Mouse (Mus musculus) E14TG2a.4 (cell line): ENCODE measurements around the gene Tmem131l.
"Not testable (repeated sequence)": the region's sequence is repeated elsewhere in the genome, so short reads cannot be mapped to it uniquely, and the experiment has no call there.

Source experiments
- H3K27me3 ChIP-seq: 2 replicates; pipeline ENCODE4 v1.6.1; 2014; ENCODE audit warnings: low read length, control low read depth; ENCODE audit not compliant: insufficient read depth
- H3K36me3 ChIP-seq: 2 replicates; pipeline ENCODE4 v1.6.1; 2014; ENCODE audit warnings: low read length, control low read depth; ENCODE audit not compliant: insufficient read depth
- H3K4me1 ChIP-seq: replicated peaks from 2 replicates; pipeline ENCODE4 v1.6.1; 2014; ENCODE audit warnings: low read depth, low read length, control low read depth
- H3K4me3 ChIP-seq: replicated peaks from 2 replicates; pipeline ENCODE4 v1.5.1; 2014; ENCODE audit warnings: mild to moderate bottlenecking, low read length
- H3K9me3 ChIP-seq: 2 replicates; pipeline ENCODE4 v1.6.1; 2014; ENCODE audit warnings: low read length, control low read depth
- CTCF ChIP-seq: conservative IDR thresholded peaks from 2 replicates; pipeline ENCODE4 v1.5.1; 2014; ENCODE audit warnings: low read length
- NANOG ChIP-seq: IDR thresholded peaks from 2 replicates; pipeline ENCODE4 v1.6.1; 2014; ENCODE audit warnings: borderline replicate concordance, low read length, mixed read lengths
- POU5F1 ChIP-seq: IDR thresholded peaks from 2 replicates; pipeline ENCODE4 v1.6.1; 2014; ENCODE audit warnings: low read length, borderline replicate concordance

The Tmem131l gene

GRCm38 (mm10) chr3:83869776-83870175 is 170.2 kb downstream of the Tmem131l start:
- Histone ChIP-seq H3K36me3 (0 out of 2 replicates have a peak, but pooled peaks cover 8% of the 10 kb centered on the region), H3K4me1 (peaks cover 39% of the 10 kb centered on the region), H3K4me3 (peak overlapping the region; percentile 57), H3K27me3 (no peaks in the 10 kb centered on the region), H3K9me3 (peaks cover 50% of the 10 kb centered on the region)
- TF ChIP-seq CTCF: no peak
- no peak for TF ChIP-seq POU5F1

GRCm38 (mm10) chr3:83867026-83867425 is 172.9 kb downstream of the Tmem131l start:
- peak; percentile 25 for TF ChIP-seq CTCF
- not testable (repeated sequence) for H3K27me3 ChIP-seq, H3K4me3 ChIP-seq, H3K36me3 ChIP-seq
- H3K4me1 ChIP-seq: peaks cover 66% of the 10 kb centered on the region
- H3K9me3 ChIP-seq: peaks cover 38% of the 10 kb centered on the region

GRCm38 (mm10) chr3:83865216-83865615 is 174.8 kb downstream of the Tmem131l start:
- H3K4me1 ChIP-seq: peaks cover 73% of the 10 kb centered on the region
- TF ChIP-seq CTCF (no peak), NANOG (no peak), POU5F1 (no peak)
- H3K36me3 ChIP-seq: 0 out of 2 replicates have a peak, but pooled peaks cover 8% of the 10 kb centered on the region
- no peaks in the 10 kb centered on the region for H3K27me3 ChIP-seq
- no peak overlapping the region for H3K4me3 ChIP-seq
- peaks cover 35% of the 10 kb centered on the region for H3K9me3 ChIP-seq

GRCm38 (mm10) chr3:83864064-83864548 is 175.9 kb downstream of the Tmem131l start:
- Histone ChIP-seq H3K27me3 (no peaks in the 10 kb centered on the region), H3K36me3 (0 out of 2 replicates have a peak, but pooled peaks cover 4% of the 10 kb centered on the region), H3K4me1 (peaks cover 64% of the 10 kb centered on the region), H3K4me3 (no peak overlapping the region), H3K9me3 (peaks cover 25% of the 10 kb centered on the region)
- TF ChIP-seq NANOG (no peak), POU5F1 (no peak), CTCF (no peak)

GRCm38 (mm10) chr3:83862956-83863355 is 177.0 kb downstream of the Tmem131l start:
- Histone ChIP-seq H3K9me3 (peaks cover 18% of the 10 kb centered on the region; the same call in 1 of the 2 replicates), H3K4me3 (no peak overlapping the region)
- no peak for TF ChIP-seq NANOG
- no peak for TF ChIP-seq POU5F1
- no peak for TF ChIP-seq CTCF

GRCm38 (mm10) chr3:83859595-83859994 is 180.4 kb downstream of the Tmem131l start:
- no peak for TF ChIP-seq POU5F1
- no peak for TF ChIP-seq CTCF
- TF ChIP-seq NANOG: no peak
- Histone ChIP-seq H3K9me3 (peaks cover 7% of the 10 kb centered on the region), H3K36me3 (no peaks in the 10 kb centered on the region), H3K27me3 (no peaks in the 10 kb centered on the region), H3K4me3 (no peak overlapping the region), H3K4me1 (peaks cover 53% of the 10 kb centered on the region)

More at GRCm38 (mm10) chr3:83862956-83863355, 177.0 kb downstream of the Tmem131l start:
- Histone ChIP-seq H3K36me3 (0 out of 2 replicates have a peak, but pooled peaks cover 1% of the 10 kb centered on the region), H3K4me1 (peaks cover 64% of the 10 kb centered on the region), H3K27me3 (no peaks in the 10 kb centered on the region)

- H3K9me3 ChIP-seq: peaks cover 6% of the 10 kb centered on the region
- H3K4me1 ChIP-seq: peaks cover 48% of the 10 kb centered on the region
- TF ChIP-seq CTCF: no peak
- no peak for TF ChIP-seq NANOG
- no peak for TF ChIP-seq POU5F1
- no peaks in the 10 kb centered on the region for H3K36me3 ChIP-seq
- no peaks in the 10 kb centered on the region for H3K27me3 ChIP-seq
- H3K4me3 ChIP-seq: no peak overlapping the region
Observed at GRCm38 (mm10) chr3:83859071-83859470, 180.9 kb downstream of the Tmem131l start.

- TF ChIP-seq POU5F1 (no peak), CTCF (no peak)
- Histone ChIP-seq H3K4me3 (peak overlapping the region; percentile 60), H3K36me3 (no peaks in the 10 kb centered on the region)
Observed at GRCm38 (mm10) chr3:83857621-83858020, 182.4 kb downstream of the Tmem131l start.

GRCm38 (mm10) chr3:83855643-83856042 is 184.3 kb downstream of the Tmem131l start:
- TF ChIP-seq CTCF: no peak
- TF ChIP-seq NANOG: no peak
- TF ChIP-seq POU5F1: no peak
- Histone ChIP-seq H3K9me3 (peaks cover 6% of the 10 kb centered on the region), H3K4me3 (no peak overlapping the region), H3K36me3 (no peaks in the 10 kb centered on the region), H3K27me3 (no peaks in the 10 kb centered on the region), H3K4me1 (peaks cover 35% of the 10 kb centered on the region)

More at GRCm38 (mm10) chr3:83857621-83858020, 182.4 kb downstream of the Tmem131l start:
- H3K27me3 ChIP-seq: no peaks in the 10 kb centered on the region
- H3K9me3 ChIP-seq: peaks cover 6% of the 10 kb centered on the region
- H3K4me1 ChIP-seq: peaks cover 36% of the 10 kb centered on the region
